Mouse (Mus musculus) CH12.LX (cell line): Measurements from ENCODE around the gene Polr2a. TPM values are rescaled to one million over a fixed set of nuclear protein-coding genes. Genes with fewer than 3 reads are reported as not detected.

Experiments used
- DNase-seq: peaks from one replicate; pipeline ENCODE4 v3.0.0-alpha.2; 2013; ENCODE audit errors: extremely low read depth
- H3K27ac ChIP-seq: 2 replicates; pipeline ENCODE4 v1.5.1; 2012; ENCODE audit warnings: low read depth, mild to moderate bottlenecking, control low read depth, moderate library complexity; ENCODE audit not compliant: insufficient read depth
- H3K27me3 ChIP-seq: replicated peaks from 2 replicates; pipeline ENCODE3; 2012; ENCODE audit warnings: inconsistent platforms
- H3K36me3 ChIP-seq, 2 experiments: replicated peaks in 1 of 2; 2 replicates each; pipeline versions ENCODE3 to v1.6.1; 2012; ENCODE audit warnings: inconsistent platforms in 1 of 2, low read length in 1 of 2, mild to moderate bottlenecking in 1 of 2, mixed read lengths in 1 of 2, moderate library complexity in 1 of 2; ENCODE audit not compliant: control insufficient read depth in 1 of 2, insufficient read depth in 1 of 2
- H3K4me1 ChIP-seq, 2 experiments: 2 replicates each; pipeline ENCODE4 v1.6.1; 2012; ENCODE audit warnings: inconsistent platforms in 1 of 2, moderate library complexity in 1 of 2; ENCODE audit not compliant: insufficient read depth in 2 of 2, control insufficient read depth in 1 of 2
- H3K4me2 ChIP-seq: 2 replicates; pipeline ENCODE4 v1.6.1; 2012; ENCODE audit warnings: low read depth, mild to moderate bottlenecking, control low read depth; ENCODE audit not compliant: poor library complexity, insufficient read depth, severe bottlenecking
- H3K4me3 ChIP-seq, 3 experiments: fragments of 150-350 bp in 1 of 3; sonication (generic) in 1 of 3; replicated peaks in 1 of 3; 2 replicates each; pipeline versions ENCODE3 to v1.5.1; 2011 to 2012; ENCODE audit warnings: low read depth in 2 of 3, low read length in 2 of 3, mild to moderate bottlenecking in 2 of 3, moderate library complexity in 2 of 3, control low read depth in 1 of 3, improper control_type of control experiment in 1 of 3, inconsistent platforms in 1 of 3, mixed read lengths in 1 of 3; ENCODE audit not compliant: poor library complexity in 1 of 3
- H3K79me2 ChIP-seq: replicated peaks from 2 replicates; pipeline ENCODE4 v1.6.1; 2012; ENCODE audit warnings: mild to moderate bottlenecking, moderate library complexity; ENCODE audit not compliant: control insufficient read depth, poor library complexity, insufficient read depth, severe bottlenecking; ENCODE audit errors: extremely low read depth
- H3K9ac ChIP-seq: 2 replicates; pipeline ENCODE4 v1.6.1; 2012; ENCODE audit warnings: low read depth, mild to moderate bottlenecking, control low read depth, moderate library complexity; ENCODE audit not compliant: insufficient read depth
- H3K9me3 ChIP-seq: replicated peaks from 2 replicates; pipeline ENCODE3; 2012; ENCODE audit warnings: low read length, inconsistent platforms, mixed read lengths
- BHLHE40 ChIP-seq: IDR thresholded peaks from 2 replicates; pipeline ENCODE4 v1.6.1; 2011; ENCODE audit warnings: mild to moderate bottlenecking, low read depth, low read length, improper control_type of control experiment
- CHD1 ChIP-seq: IDR thresholded peaks from 2 replicates; pipeline ENCODE4 v1.6.1; 2012; ENCODE audit warnings: low read depth, low read length, improper control_type of control experiment, inconsistent platforms
- CHD2 ChIP-seq: IDR thresholded peaks from 2 replicates; pipeline ENCODE4 v1.6.1; 2011; ENCODE audit warnings: low read length, improper control_type of control experiment
- CTCF ChIP-seq, 2 experiments: IDR thresholded peaks in 1 of 2; conservative IDR thresholded peaks in 1 of 2; 2 replicates each; pipeline ENCODE4 v1.5.1; 2011 to 2012; ENCODE audit warnings: low read depth in 2 of 2, low read length in 2 of 2, improper control_type of control experiment in 1 of 2, inconsistent platforms in 1 of 2, mild to moderate bottlenecking in 1 of 2, moderate library complexity in 1 of 2
- ELF1 ChIP-seq: IDR thresholded peaks from 2 replicates; pipeline ENCODE4 v1.6.1; 2014; ENCODE audit warnings: low read depth, mild to moderate bottlenecking, inconsistent platforms, low read length, improper control_type of control experiment
- ETS1 ChIP-seq: conservative IDR thresholded peaks from 2 replicates; pipeline ENCODE4 v1.6.1; 2012; ENCODE audit warnings: low read depth, mild to moderate bottlenecking, inconsistent platforms, low read length, improper control_type of control experiment, moderate library complexity
- JUN ChIP-seq: IDR thresholded peaks from 2 replicates; pipeline ENCODE4 v1.6.1; 2011; ENCODE audit warnings: low read depth, mild to moderate bottlenecking, low read length, improper control_type of control experiment, moderate library complexity; ENCODE audit not compliant: insufficient read depth
- MAFK ChIP-seq: IDR thresholded peaks from 2 replicates; pipeline ENCODE4 v1.6.1; 2011; ENCODE audit warnings: low read length, improper control_type of control experiment; ENCODE audit not compliant: insufficient replicate concordance
- MEF2A ChIP-seq: IDR thresholded peaks from 2 replicates; pipeline ENCODE4 v1.6.1; 2014; ENCODE audit warnings: low read depth, mild to moderate bottlenecking, inconsistent platforms, low read length, improper control_type of control experiment, borderline replicate concordance
- RAD21 ChIP-seq: IDR thresholded peaks from 2 replicates; pipeline ENCODE4 v1.6.1; 2011; ENCODE audit warnings: low read depth, mild to moderate bottlenecking, low read length, improper control_type of control experiment, moderate library complexity
- RCOR1 ChIP-seq: conservative IDR thresholded peaks from 2 replicates; pipeline ENCODE4 v1.6.1; 2012; ENCODE audit warnings: low read depth, mild to moderate bottlenecking, inconsistent platforms, low read length, improper control_type of control experiment
- SIN3A ChIP-seq: IDR thresholded peaks from 2 replicates; pipeline ENCODE4 v1.6.1; 2012; ENCODE audit warnings: low read length, improper control_type of control experiment, inconsistent platforms
- TBP ChIP-seq: conservative IDR thresholded peaks from 2 replicates; pipeline ENCODE4 v1.6.1; 2011; ENCODE audit warnings: low read depth, low read length, improper control_type of control experiment
- USF1 ChIP-seq: IDR thresholded peaks from 2 replicates; pipeline ENCODE4 v1.6.1; 2014; ENCODE audit warnings: low read depth, mild to moderate bottlenecking, inconsistent platforms, low read length, improper control_type of control experiment
- USF2 ChIP-seq: conservative IDR thresholded peaks from 2 replicates; pipeline ENCODE4 v1.6.1; 2011; ENCODE audit warnings: low read depth, low read length, improper control_type of control experiment
- ZC3H11A ChIP-seq: IDR thresholded peaks from 2 replicates; pipeline ENCODE4 v1.6.1; 2012; ENCODE audit warnings: low read depth, mild to moderate bottlenecking, inconsistent platforms, low read length, improper control_type of control experiment
- ZNF384 ChIP-seq: IDR thresholded peaks from 2 replicates; pipeline ENCODE4 v1.6.1; 2012; ENCODE audit warnings: low read depth, low read length, improper control_type of control experiment, inconsistent platforms
- dilution Hi-C: fragments of 300-500 bp; cut with MboI; formaldehyde crosslinking; loops from 2 replicates; pipeline ENCODE4 v1.14.3; 2020; ENCODE audit warnings: low sequenced_read_pairs; ENCODE audit not compliant: extremely low pct_unique_long_range_greater_than_20kb, extremely low pct_ligation_motif_present
- in situ Hi-C: fragments of 300-500 bp; cut with MboI; formaldehyde crosslinking; loops from 3 replicates; pipeline ENCODE4 v1.14.3; 2019; ENCODE audit warnings: low sequenced_read_pairs, low pct_ligation_motif_present, low pct_unique_long_range_greater_than_20kb, mixed read lengths
- polyA plus RNA-seq: library from polyadenylated mRNA; unstranded; fragments of >175 nt; gene quantifications from 2 replicates; pipeline ENCODE4 v1.2.1, GENCODE M21; 2012; ENCODE audit warnings: low read depth; ENCODE audit not compliant: insufficient read length
- total RNA-seq, 2 experiments: library from RNA; depleted of rRNA; stranded (reverse); fragments of 300-350 nt in 1 of 2; fragments of >200 nt in 1 of 2; gene quantifications; 2 replicates each; pipeline ENCODE4 v1.2.3; 2012 to 2014

Gene Polr2a
- total and polyA plus RNA-seq, 3 experiments: 14.8 to 162 (median 45.0) TPM

DNA sequence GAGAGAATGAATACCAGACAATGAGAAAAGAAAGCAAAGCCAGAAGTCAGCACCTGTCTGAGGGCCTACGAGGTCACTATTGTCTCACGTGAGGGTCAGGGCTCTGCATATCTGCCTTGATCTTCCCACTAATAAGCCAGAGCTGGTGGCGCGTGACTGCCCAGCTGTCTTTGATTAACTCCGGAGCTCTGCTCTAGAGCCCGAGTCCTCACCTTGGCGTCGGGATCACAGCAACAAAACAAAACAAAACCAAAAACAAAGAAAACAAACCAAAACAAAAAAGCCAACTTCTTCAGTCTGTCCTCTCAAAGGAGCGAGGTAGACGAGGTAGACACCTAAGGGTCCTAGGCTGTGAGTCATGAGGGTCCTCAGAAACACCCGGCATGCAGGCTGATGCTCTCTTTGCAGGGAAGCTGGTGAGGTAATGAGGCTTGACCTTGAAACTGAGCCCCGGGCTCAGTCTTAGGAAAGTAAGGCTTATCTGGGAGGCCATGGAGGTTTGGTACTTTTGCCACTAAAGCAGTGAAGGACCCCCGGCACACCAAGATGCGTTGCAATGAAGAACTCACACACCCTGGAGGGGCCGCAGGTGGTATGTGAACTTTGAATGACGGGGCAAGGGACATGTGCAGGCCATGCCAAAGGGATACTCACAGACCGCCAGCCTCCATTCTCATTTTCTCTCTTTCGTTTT lies 43.7 kb downstream of the Polr2a start:
- no peak overlapping the region for H3K4me2 ChIP-seq
- no peaks in the 10 kb centered on the region for H3K36me3 ChIP-seq
- H3K79me2 ChIP-seq: no peaks in the 10 kb centered on the region
- H3K27me3 ChIP-seq: peaks cover 2% of the 10 kb centered on the region
- dilution Hi-C loops (no loop called here), in situ Hi-C loops (no loop called here)
- no peak overlapping the region for H3K4me3 ChIP-seq
- H3K9ac ChIP-seq: no peak overlapping the region
- no peak for DNase-seq
- peaks cover 3% of the 10 kb centered on the region for H3K9me3 ChIP-seq
- TF ChIP-seq BHLHE40 (peak; percentile 42), CTCF (conservative IDR thresholded peaks at IDR 0.05 in 1 of 2, IDR thresholded peaks at IDR 0.05 in 1 of 2; ENCODE audit: low read depth in 2 of 2, low read length in 2 of 2) (no peak)
- H3K4me1 ChIP-seq: peaks cover 0 to 1% of the 10 kb centered on the region in 2 experiments; a peak in 1 of 4 replicates
- H3K27ac ChIP-seq: no peak overlapping the region

GRCm38 (mm10) chr11:69712954-69713672 lies 45.3 kb downstream of the Polr2a start:
- H3K9ac ChIP-seq: no peak overlapping the region
- dilution Hi-C loops (no loop called here), in situ Hi-C loops (no loop called here)
- no peaks in the 10 kb centered on the region for H3K36me3 ChIP-seq
- peaks cover 2% of the 10 kb centered on the region for H3K27me3 ChIP-seq
- DNase-seq: no peak
- peaks cover 0 to 12% of the 10 kb centered on the region in 2 experiments; a peak in 1 of 4 replicates for H3K4me1 ChIP-seq
- TF ChIP-seq ZC3H11A (no peak), MAFK (peak; percentile 66; the same call in 1 of the 2 replicates), ETS1 (no peak), RAD21 (no peak), USF2 (no peak)
- TF ChIP-seq, all 38 proteins: peak for 1
- H3K9me3 ChIP-seq: peaks cover 3% of the 10 kb centered on the region
- no peak overlapping the region for H3K4me3 ChIP-seq
- H3K4me2 ChIP-seq: no peak overlapping the region
- H3K79me2 ChIP-seq: no peaks in the 10 kb centered on the region
- H3K27ac ChIP-seq: no peak overlapping the region

DNA sequence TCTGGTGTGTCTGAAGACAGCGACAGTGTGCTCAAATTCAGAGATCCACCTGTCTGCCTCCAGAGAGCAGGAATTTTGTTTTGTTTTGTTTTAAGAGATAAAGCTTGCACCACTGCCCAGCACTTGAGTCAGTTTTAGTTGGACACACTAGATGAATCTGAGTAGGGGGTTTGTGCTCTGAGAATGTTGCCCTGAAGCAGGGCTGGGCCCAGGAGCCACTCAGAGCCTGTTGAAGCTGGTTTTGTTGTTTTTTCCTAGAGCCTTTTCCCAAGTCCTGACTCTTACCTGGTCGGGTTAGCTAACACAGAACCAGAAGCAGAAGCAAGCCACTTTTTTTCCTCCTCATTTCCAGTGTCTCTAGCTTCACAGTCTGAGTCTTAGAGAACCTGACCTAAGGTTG lies 47.4 kb downstream of the Polr2a start:
- H3K9me3 ChIP-seq: peaks cover 3% of the 10 kb centered on the region
- peaks cover 0 to 12% of the 10 kb centered on the region in 2 experiments; a peak in 1 of 4 replicates for H3K4me1 ChIP-seq
- no peak overlapping the region for H3K9ac ChIP-seq
- no peaks in the 10 kb centered on the region for H3K36me3 ChIP-seq
- H3K79me2 ChIP-seq: no peaks in the 10 kb centered on the region
- H3K27ac ChIP-seq: no peak overlapping the region
- TF ChIP-seq CHD2 (no peak), CHD1 (no peak), ELF1 (no peak), JUN (no peak), CTCF (conservative IDR thresholded peaks at IDR 0.05 in 1 of 2, IDR thresholded peaks at IDR 0.05 in 1 of 2; ENCODE audit: low read depth in 2 of 2, low read length in 2 of 2) (no peak), ZNF384 (no peak), SIN3A (no peak), USF1 (no peak), USF2 (no peak), TBP (no peak), MEF2A (no peak), RCOR1 (no peak)
- in situ Hi-C loops: no loop called here
- no peak overlapping the region for H3K4me2 ChIP-seq
- dilution Hi-C loops: no loop called here
- no peak overlapping the region for H3K4me3 ChIP-seq
- DNase-seq: no peak
- no peaks in the 10 kb centered on the region for H3K27me3 ChIP-seq
